Mouse (Mus musculus) ovary, postnatal 36 days (tissue): ENCODE measurements around the gene Gfra4.

ENCODE experiments used
- DNase-seq: peaks from one replicate; pipeline ENCODE4 v3.0.0; 2022; ENCODE audit warnings: low spot score, mixed read lengths

The Gfra4 gene

GRCm38 (mm10) chr2:131042988-131043387 is at the start of gene Gfra4:
Gene Gfra4, minus strand, starts transcription at chr2:131043088.
- DNase-seq = no peak

GRCm38 (mm10) chr2:131090852-131091251 is 48.0 kb upstream of the Gfra4 start:
- peak; percentile 4 for DNase-seq

- DNase-seq = no peak
These were observed 46.7 kb upstream of the Gfra4 start for GRCm38 (mm10) chr2:131089634-131090033.

GRCm38 (mm10) chr2:131088581-131088980 is 45.7 kb upstream of the Gfra4 start:
- DNase-seq = no peak

- DNase-seq = no peak
These were observed 43.9 kb upstream of the Gfra4 start, which contains the start of gene Siglec1 for GRCm38 (mm10) chr2:131086667-131087390. Gene Siglec1, minus strand, starts transcription at chr2:131086765.

- no peak for DNase-seq
These were observed 41.3 kb upstream of the Gfra4 start for GRCm38 (mm10) chr2:131084206-131084605.

- DNase-seq = no peak
These were observed 37.6 kb upstream of the Gfra4 start for GRCm38 (mm10) chr2:131080507-131080906.

- no peak for DNase-seq
These were observed 29.6 kb upstream of the Gfra4 start for GRCm38 (mm10) chr2:131072536-131072935.

- no peak for DNase-seq
These were observed 24.6 kb upstream of the Gfra4 start for GRCm38 (mm10) chr2:131067481-131067880.

- DNase-seq = no peak
These were observed 23.5 kb upstream of the Gfra4 start for GRCm38 (mm10) chr2:131066342-131066741.

GRCm38 (mm10) chr2:131063404-131063864 is 20.5 kb upstream of the Gfra4 start, which contains the start of gene Adam33:
Gene Adam33, minus strand, starts transcription at chr2:131063814.
- peak; percentile 49 for DNase-seq

- DNase-seq = no peak
These were observed 18.7 kb upstream of the Gfra4 start for GRCm38 (mm10) chr2:131061607-131062006.

GRCm38 (mm10) chr2:131060784-131061183 is 17.9 kb upstream of the Gfra4 start:
- no peak for DNase-seq

GRCm38 (mm10) chr2:131059781-131060540 is 17.1 kb upstream of the Gfra4 start:
- DNase-seq = no peak

GRCm38 (mm10) chr2:131059377-131059776 is 16.5 kb upstream of the Gfra4 start:
- DNase-seq = peak; percentile 63

- DNase-seq = no peak
These were observed 15.8 kb upstream of the Gfra4 start for GRCm38 (mm10) chr2:131058672-131059071.

GRCm38 (mm10) chr2:131056191-131056590 is 13.3 kb upstream of the Gfra4 start:
- DNase-seq = no peak

- DNase-seq = peak; percentile 48
These were observed 12.7 kb upstream of the Gfra4 start for GRCm38 (mm10) chr2:131055631-131056030.

- no peak for DNase-seq
These were observed 11.9 kb upstream of the Gfra4 start for GRCm38 (mm10) chr2:131054646-131055264.

- DNase-seq = no peak
These were observed 11.2 kb upstream of the Gfra4 start for GRCm38 (mm10) chr2:131053851-131054645.

GRCm38 (mm10) chr2:131052862-131053418 is 10.1 kb upstream of the Gfra4 start:
- no peak for DNase-seq
